In genomic region chrX:99141079-99141478, GRCm38 (mm10) we compare ENCODE assay signal across 8 mouse cellular contexts. TPM values are rescaled to one million over a fixed set of nuclear protein-coding genes. Genes with fewer than 3 reads are reported as not detected.
A peak's percentile ranks its signal among the peaks of the same experiment; 100 is the strongest.
DNase-seq lines count a peak whose midpoint lies in the region; ATAC-seq and TF ChIP-seq lines count a peak whose summit lies in the region.

No protein-coding gene starts in this region.

- H3K4me3 ChIP-seq in heart, postnatal 0 days (ENCODE audit: low read depth, low read length), result no peak overlapping the region
- peak overlapping the region; percentile 64 for H3K4me3 ChIP-seq in forebrain, embryonic 14.5 days (ENCODE audit: low read depth, low read length)
- H3K4me3 ChIP-seq in kidney, postnatal 0 days (replicated peaks; ENCODE audit: low read depth, low read length), result no peak overlapping the region; the same call in 1 of the 2 replicates

- 0 out of 2 replicates have a peak overlapping the region, but pooled peaks have one; percentile 4 for H3K4me2 ChIP-seq in heart, postnatal 0 days (ENCODE audit: low read depth, low read length)
- H3K4me2 ChIP-seq in forebrain, embryonic 14.5 days (ENCODE audit: low read length), result peak overlapping the region; percentile 75
- peak overlapping the region; percentile 62 for H3K4me2 ChIP-seq in kidney, postnatal 0 days (ENCODE audit: low read length)

- H3K9me3 ChIP-seq in heart, postnatal 0 days (replicated peaks; ENCODE audit: control insufficient read depth, low read length), result no peaks in the 10 kb centered on the region; the same call in 1 of the 2 replicates
- H3K9me3 ChIP-seq in forebrain, embryonic 14.5 days (replicated peaks; ENCODE audit: control insufficient read depth, low read length), result no peaks in the 10 kb centered on the region
- H3K9me3 ChIP-seq in kidney, postnatal 0 days (replicated peaks; ENCODE audit: low read length), result no peaks in the 10 kb centered on the region

- peaks cover 9% of the 10 kb centered on the region for H3K4me1 ChIP-seq in heart, postnatal 0 days (ENCODE audit: control insufficient read depth, insufficient read depth)
- peaks cover 27% of the 10 kb centered on the region for H3K4me1 ChIP-seq in forebrain, embryonic 14.5 days (ENCODE audit: control insufficient read depth, insufficient read depth, low read length)
- H3K4me1 ChIP-seq in kidney, postnatal 0 days (replicated peaks; ENCODE audit: insufficient read depth, low read length), result peaks cover 17% of the 10 kb centered on the region; the same call in 1 of the 2 replicates

- no peak for ATAC-seq in heart, postnatal 0 days (ENCODE audit: insufficient read depth, low read depth)
- peak; percentile 19; the same call in 1 of the 2 replicates for ATAC-seq in forebrain, embryonic 14.5 days
- ATAC-seq in kidney, postnatal 0 days (replicated peaks; ENCODE audit: low FRiP score, low read depth), result peak; percentile 58
- no peak for ATAC-seq in megakaryocyte-erythroid progenitor cell, adult 5-6 weeks (replicated peaks; ENCODE audit: low FRiP score, low TSS enrichment, poor library complexity, severe bottlenecking)

- H3K27me3 ChIP-seq in heart, postnatal 0 days (ENCODE audit: control insufficient read depth, insufficient read depth, low read length), result no peaks in the 10 kb centered on the region
- H3K27me3 ChIP-seq in forebrain, embryonic 14.5 days (replicated peaks; ENCODE audit: control insufficient read depth, insufficient read depth, low read length), result no peaks in the 10 kb centered on the region
- H3K27me3 ChIP-seq in kidney, postnatal 0 days (ENCODE audit: insufficient read depth, low read length), result no peaks in the 10 kb centered on the region

- 57% methylated on average over 8 of the region's 8 CpGs for WGBS in heart, postnatal 0 days
- 41% methylated on average over 8 of the region's 8 CpGs for WGBS in forebrain, embryonic 14.5 days
- WGBS in kidney, postnatal 0 days, result 37% methylated on average over 8 of the region's 8 CpGs

- no peak for DNase-seq in heart, postnatal 0 days (ENCODE audit: low spot score)
- no peak for DNase-seq in heart, postnatal 14 days
- no peak for DNase-seq in forebrain, embryonic 14.5 days (ENCODE audit: low spot score)
- DNase-seq in kidney, postnatal 0 days (ENCODE audit: low spot score), result peak; percentile 33
- peak; percentile 56 for DNase-seq in lung, postnatal 14 days
- DNase-seq in cerebellum, adult 8-10 months, result no peak
- no peak for DNase-seq in spleen, adult 12 weeks (ENCODE audit: low spot score)

- no peak overlapping the region for H3K27ac ChIP-seq in heart, postnatal 0 days (ENCODE audit: low read depth)
- peak overlapping the region; percentile 80 for H3K27ac ChIP-seq in forebrain, embryonic 14.5 days (ENCODE audit: low read depth, low read length)
- peak overlapping the region; percentile 15; the same call in 1 of the 2 replicates for H3K27ac ChIP-seq in kidney, postnatal 0 days

- H3K9ac ChIP-seq in heart, postnatal 0 days (replicated peaks; ENCODE audit: low read depth, low read length), result no peak overlapping the region
- H3K9ac ChIP-seq in forebrain, embryonic 14.5 days (ENCODE audit: low read length), result peak overlapping the region; percentile 96
- no peak overlapping the region for H3K9ac ChIP-seq in kidney, postnatal 0 days (ENCODE audit: low read depth, low read length)

- intact Hi-C loops in heart, postnatal 14 days (cut with DNase I), result no loop called here

- no peak for TF ChIP-seq EP300 in heart, postnatal 0 days (IDR thresholded peaks at IDR 0.05; ENCODE audit: low read depth)

- peaks cover 5% of the 10 kb centered on the region; the same call in 1 of the 2 replicates for H3K36me3 ChIP-seq in heart, postnatal 0 days (replicated peaks; ENCODE audit: control insufficient read depth, insufficient read depth, low read length)
- peaks cover 12% of the 10 kb centered on the region for H3K36me3 ChIP-seq in forebrain, embryonic 14.5 days (ENCODE audit: control insufficient read depth, insufficient read depth, low read length)
- H3K36me3 ChIP-seq in kidney, postnatal 0 days (ENCODE audit: insufficient read depth, low read length), result no peaks in the 10 kb centered on the region

- no peak for TF ChIP-seq CTCF in heart, postnatal 0 days (IDR thresholded peaks at IDR 0.05; ENCODE audit: low read depth)
- no peak for TF ChIP-seq CTCF in kidney, postnatal 0 days (IDR thresholded peaks at IDR 0.05; ENCODE audit: low read depth)

RNA-seq across cellular contexts. Expression of gene Efnb1, which starts 5.1 kb away (rescaled TPM):
- total RNA-seq in heart, postnatal 0 days (2014; rRNA removed; ENCODE audit: low replicate concordance), result 20.6 and 25.2 TPM in 2 replicates
- polyA plus RNA-seq in heart, postnatal 0 days (2015; fragmentation: Nextera tagmentation; extraction: Ambion mirVana), result 12.5 and 12.6 TPM in 2 replicates
- total RNA-seq in heart, postnatal 14 days (2021), result 10 to 100 TPM; 24.7 to 31.0 TPM
- polyA plus RNA-seq in forebrain, embryonic 14.5 days (2014; fragmentation: Nextera tagmentation; extraction: Ambion mirVana), result 44.4 and 46.5 TPM in 2 replicates
- polyA plus RNA-seq in kidney, postnatal 0 days (2015; fragmentation: Nextera tagmentation; extraction: Ambion mirVana), result 51.2 and 64.4 TPM in 2 replicates
- total RNA-seq in megakaryocyte-erythroid progenitor cell, adult 5-6 weeks (2014; fragmentation: Nextera tagmentation), result 3.6 and 5.1 TPM in 2 replicates
- 2.7 and 8.4 TPM in 2 replicates for total RNA-seq in megakaryocyte-erythroid progenitor cell, adult 5-6 weeks (2017)

Comparison
In these comparisons a context has a peak if more than half of its experiments do, and no peak if none do; other contexts are left out.
1. ATAC-seq: peak in forebrain, embryonic 14.5 days (single experiment) and kidney, postnatal 0 days (single experiment); none in heart, postnatal 0 days (single experiment) and megakaryocyte-erythroid progenitor cell, adult 5-6 weeks (single experiment).
2. DNase-seq: peak in kidney, postnatal 0 days (single experiment) and lung, postnatal 14 days (single experiment); none in heart, postnatal 0 days (single experiment), heart, postnatal 14 days (0 of 2), forebrain, embryonic 14.5 days (single experiment), cerebellum, adult 8-10 months (single experiment) and spleen, adult 12 weeks (single experiment).
3. H3K4me2 ChIP-seq: peak in every context shown above with its lines; median percentile 75 in forebrain, embryonic 14.5 days; 62 in kidney, postnatal 0 days; 4 in heart, postnatal 0 days.